Mouse (Mus musculus) C2C12 (cell line): Measurements from ENCODE around the gene Scarb1.

Experiments used
- CTCF ChIP-seq: IDR thresholded peaks from one replicate; pipeline ENCODE4 v1.5.1; 2011; ENCODE audit not compliant: control insufficient read depth, insufficient read depth, insufficient read length
- FOSL1 ChIP-seq: IDR thresholded peaks from one replicate; pipeline ENCODE4 v1.8.0; 2011; ENCODE audit warnings: mild to moderate bottlenecking, low read length; ENCODE audit not compliant: poor library complexity, insufficient read depth, severe bottlenecking
- MAX ChIP-seq: IDR thresholded peaks from one replicate; pipeline ENCODE4 v1.6.1; 2011; ENCODE audit warnings: mild to moderate bottlenecking, control low read depth
- MYOG ChIP-seq: IDR thresholded peaks from one replicate; pipeline ENCODE4 v1.6.1; 2011; ENCODE audit not compliant: control insufficient read depth, insufficient read length; ENCODE audit errors: extremely low read depth
- USF1 ChIP-seq: IDR thresholded peaks from one replicate; pipeline ENCODE4 v1.6.1; 2011; ENCODE audit warnings: low read depth, mild to moderate bottlenecking, control low read depth, moderate library complexity

DNA sequence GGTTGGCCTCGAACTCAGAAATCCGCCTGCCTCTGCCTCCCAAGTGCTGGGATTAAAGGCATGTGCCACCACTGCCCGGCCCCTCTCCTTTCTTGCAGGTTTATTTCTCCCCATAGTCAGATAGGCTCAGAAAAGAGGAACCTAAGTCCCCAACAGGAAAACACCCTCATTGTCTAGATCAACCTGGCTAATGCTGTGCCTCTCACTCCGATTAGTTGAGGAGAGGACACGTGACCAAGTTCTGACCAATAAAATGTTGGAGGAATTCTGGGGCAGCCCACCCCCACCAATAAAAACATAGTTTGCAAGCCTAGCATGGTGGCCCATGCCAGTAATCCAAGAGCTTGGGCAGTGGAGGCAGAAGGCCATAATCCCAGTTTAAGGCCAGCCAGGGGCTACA, 11.0 kb upstream of the Scarb1 start:
- TF ChIP-seq CTCF: no peak
- TF ChIP-seq MAX: no peak
- TF ChIP-seq FOSL1: no peak
- no peak for TF ChIP-seq USF1
- TF ChIP-seq MYOG: no peak
